Mouse (Mus musculus): Measurements from ENCODE around the gene Ubqln4. TPM values are rescaled to one million over a fixed set of nuclear protein-coding genes. Genes with fewer than 3 reads are reported as not detected.

The Ubqln4 gene
- total and polyA plus RNA-seq, 3 experiments, result 43.6 to 171 (median 83.0) TPM

GRCm38 (mm10) chr3:88513546-88514115 lies 39.9 kb upstream of the Ubqln4 start:
- peak overlapping the region; percentile 68 for H3K9ac ChIP-seq (ENCODE audit: control insufficient read depth, low read depth, low read length, poor library complexity, severe bottlenecking)
- H3K36me3 ChIP-seq (ENCODE audit: control insufficient read depth in 1 of 2, insufficient read depth in 2 of 2, low read length in 2 of 2), result peaks cover 0 to 48% of the 10 kb centered on the region in 2 experiments; a peak in 2 of 4 replicates
- no peaks in the 10 kb centered on the region for H3K9me3 ChIP-seq (replicated peaks; ENCODE audit: insufficient read depth, low read length)
- no peaks in the 10 kb centered on the region for H3K27me3 ChIP-seq (ENCODE audit: control insufficient read depth in 1 of 2, insufficient read depth in 2 of 2, low read length in 2 of 2)
- H3K4me3 ChIP-seq (ENCODE audit: control insufficient read depth in 1 of 2, insufficient read depth in 1 of 2, low read depth in 2 of 2, low read length in 2 of 2), result peak overlapping the region; percentile 19 to 34
- H3K79me2 ChIP-seq (ENCODE audit: control insufficient read depth, insufficient read depth, low read length, poor library complexity), result peaks cover 1% of the 10 kb centered on the region; the same call in 1 of the 2 replicates
- peaks cover 26 to 56% of the 10 kb centered on the region in 2 experiments for H3K4me1 ChIP-seq (ENCODE audit: control insufficient read depth in 1 of 2, insufficient read depth in 2 of 2, low read length in 2 of 2)
- peak overlapping the region; percentile 85 for H3K27ac ChIP-seq (ENCODE audit: control insufficient read depth, low read depth, low read length)
- DNase-seq (ENCODE audit: low read depth, low spot score), result peak; percentile 86
- no peak for TF ChIP-seq SMC3 (IDR thresholded peaks at IDR 0.05; ENCODE audit: low read depth, low read length)
- TF ChIP-seq ZKSCAN1 (IDR thresholded peaks at IDR 0.05; ENCODE audit: low read depth, low read length), result no peak
- TF ChIP-seq HCFC1 (IDR thresholded peaks at IDR 0.05; ENCODE audit: low read depth, low read length), result peak; percentile 31; the same call in 1 of the 2 replicates
- TF ChIP-seq MAZ (IDR thresholded peaks at IDR 0.05; ENCODE audit: low read depth, low read length), result 0 out of 2 replicates have a peak, but pooled peaks have one; percentile 64
- peak in 1 of 2 experiments; percentile 58; a peak in 2 of 4 replicates for TF ChIP-seq POLR2A (IDR thresholded peaks at IDR 0.05; ENCODE audit: control insufficient read depth in 1 of 2, insufficient read depth in 1 of 2, low read depth in 1 of 2, low read length in 2 of 2, poor library complexity in 1 of 2)
- no peak for TF ChIP-seq CHD2 (IDR thresholded peaks at IDR 0.05; ENCODE audit: low read length)
- TF ChIP-seq ELF1 (IDR thresholded peaks at IDR 0.05; ENCODE audit: low read depth, low read length), result peak; percentile 38; the same call in 1 of the 2 replicates
- TF ChIP-seq UBTF (IDR thresholded peaks at IDR 0.05; ENCODE audit: borderline replicate concordance, insufficient read depth, low read depth, low read length), result 0 out of 2 replicates have a peak, but pooled peaks have one; percentile 85
- TF ChIP-seq MYB (IDR thresholded peaks at IDR 0.05; ENCODE audit: low read depth, low read length), result no peak
- TF ChIP-seq GABPA (IDR thresholded peaks at IDR 0.05; ENCODE audit: low read depth, low read length), result no peak
- TF ChIP-seq GATA1 (IDR thresholded peaks at IDR 0.05; ENCODE audit: low read depth, low read length), result no peak
- no peak for TF ChIP-seq CTCF (IDR thresholded peaks at IDR 0.05 in 2 of 3, conservative IDR thresholded peaks at IDR 0.05 in 1 of 3; ENCODE audit: control insufficient read depth in 1 of 3, insufficient read depth in 1 of 3, low read depth in 2 of 3, low read length in 3 of 3, poor library complexity in 1 of 3, severe bottlenecking in 1 of 3)
- peak; percentile 19; the same call in 1 of the 2 replicates for TF ChIP-seq SIN3A (IDR thresholded peaks at IDR 0.05; ENCODE audit: low read length)
- no peak for TF ChIP-seq NRF1 (IDR thresholded peaks at IDR 0.05; ENCODE audit: insufficient read depth, low read depth, low read length, poor library complexity, severe bottlenecking)
- no peak for TF ChIP-seq ZC3H11A (IDR thresholded peaks at IDR 0.05; ENCODE audit: low read depth, low read length)
- TF ChIP-seq E2F4 (IDR thresholded peaks at IDR 0.05; ENCODE audit: borderline replicate concordance, low read depth, low read length), result no peak; the same call in 1 of the 2 replicates
- TF ChIP-seq USF2 (IDR thresholded peaks at IDR 0.05; ENCODE audit: borderline replicate concordance in 1 of 2, insufficient read depth in 1 of 2, low read depth in 1 of 2, low read length in 2 of 2), result no peak
- no peak for TF ChIP-seq MEF2A (IDR thresholded peaks at IDR 0.05; ENCODE audit: extremely low read depth, insufficient replicate concordance, low read depth, low read length, poor library complexity, severe bottlenecking)
- no peak for TF ChIP-seq USF1 (IDR thresholded peaks at IDR 0.05; ENCODE audit: low read depth, low read length)
- no peak for TF ChIP-seq JUND (IDR thresholded peaks at IDR 0.05; ENCODE audit: low read depth, low read length)
- peak; percentile 60; the same call in 1 of the 2 replicates for TF ChIP-seq CHD1 (IDR thresholded peaks at IDR 0.05; ENCODE audit: low read depth, low read length)
- TF ChIP-seq ETS1 (IDR thresholded peaks at IDR 0.05; ENCODE audit: low read depth, low read length), result 0 out of 2 replicates have a peak, but pooled peaks have one; percentile 9
- peak; percentile 61 for TF ChIP-seq MXI1 (IDR thresholded peaks at IDR 0.05; ENCODE audit: low read depth, low read length)
- peak; percentile 47 for TF ChIP-seq NELFE (IDR thresholded peaks at IDR 0.05; ENCODE audit: low read depth, low read length)
- TF ChIP-seq TBP (IDR thresholded peaks at IDR 0.05; ENCODE audit: low read depth, low read length), result peak; percentile 43; the same call in 1 of the 2 replicates
- peak; percentile 13; the same call in 1 of the 2 replicates for TF ChIP-seq MAX (IDR thresholded peaks at IDR 0.05; ENCODE audit: low read length)
- no peak for TF ChIP-seq POLR2AphosphoS2 (IDR thresholded peaks at IDR 0.05; ENCODE audit: low read length)
- no peak for TF ChIP-seq MAFK (IDR thresholded peaks at IDR 0.05; ENCODE audit: borderline replicate concordance, low read depth, low read length)
- no peak for TF ChIP-seq POLR2AphosphoS5 (IDR thresholded peaks at IDR 0.05; ENCODE audit: borderline replicate concordance, low read depth, low read length)
- no peak for TF ChIP-seq KAT2A (conservative IDR thresholded peaks at IDR 0.05; ENCODE audit: low read depth, low read length)
- 0 out of 2 replicates have a peak, but pooled peaks have one; percentile 71 for TF ChIP-seq ZMIZ1 (IDR thresholded peaks at IDR 0.05; ENCODE audit: low read depth, low read length)
- peak; percentile 5; the same call in 1 of the 2 replicates for TF ChIP-seq TCF12 (IDR thresholded peaks at IDR 0.05; ENCODE audit: low read depth, low read length)
- no peak for TF ChIP-seq RCOR1 (IDR thresholded peaks at IDR 0.05; ENCODE audit: low read depth, low read length)
- no peak for TF ChIP-seq RAD21 (IDR thresholded peaks at IDR 0.05; ENCODE audit: low read depth, low read length)
- TF ChIP-seq BHLHE40 (IDR thresholded peaks at IDR 0.05; ENCODE audit: borderline replicate concordance, low read depth, low read length), result no peak
- TF ChIP-seq TAL1 (IDR thresholded peaks at IDR 0.05; ENCODE audit: low read length), result no peak

Data from MEL (cell line).